Mouse (Mus musculus) olfactory bulb, adult 2 months (tissue): ENCODE measurements at regions not wholly inside any gene's neighbourhood (a gene's known extent, or its start where the extent isn't known, plus 50 kb on each side); places are given as distances from the start of the nearest gene placed in this dataset.
A peak's percentile ranks its signal among the peaks of the same experiment; 100 is the strongest.

Experiments
- CTCF ChIP-seq: fragments of 200-500 bp; IDR thresholded peaks from 2 replicates; pipeline ENCODE4 v1.5.1; 2012; ENCODE audit warnings: low read depth, mild to moderate bottlenecking, low read length, moderate library complexity; ENCODE audit not compliant: insufficient read depth
- POLR2A ChIP-seq: fragments of 200-500 bp; IDR thresholded peaks from 2 replicates; pipeline ENCODE4 v1.6.1; 2012; ENCODE audit warnings: mild to moderate bottlenecking, low read depth, low read length, moderate library complexity; ENCODE audit not compliant: insufficient read depth

DNA sequence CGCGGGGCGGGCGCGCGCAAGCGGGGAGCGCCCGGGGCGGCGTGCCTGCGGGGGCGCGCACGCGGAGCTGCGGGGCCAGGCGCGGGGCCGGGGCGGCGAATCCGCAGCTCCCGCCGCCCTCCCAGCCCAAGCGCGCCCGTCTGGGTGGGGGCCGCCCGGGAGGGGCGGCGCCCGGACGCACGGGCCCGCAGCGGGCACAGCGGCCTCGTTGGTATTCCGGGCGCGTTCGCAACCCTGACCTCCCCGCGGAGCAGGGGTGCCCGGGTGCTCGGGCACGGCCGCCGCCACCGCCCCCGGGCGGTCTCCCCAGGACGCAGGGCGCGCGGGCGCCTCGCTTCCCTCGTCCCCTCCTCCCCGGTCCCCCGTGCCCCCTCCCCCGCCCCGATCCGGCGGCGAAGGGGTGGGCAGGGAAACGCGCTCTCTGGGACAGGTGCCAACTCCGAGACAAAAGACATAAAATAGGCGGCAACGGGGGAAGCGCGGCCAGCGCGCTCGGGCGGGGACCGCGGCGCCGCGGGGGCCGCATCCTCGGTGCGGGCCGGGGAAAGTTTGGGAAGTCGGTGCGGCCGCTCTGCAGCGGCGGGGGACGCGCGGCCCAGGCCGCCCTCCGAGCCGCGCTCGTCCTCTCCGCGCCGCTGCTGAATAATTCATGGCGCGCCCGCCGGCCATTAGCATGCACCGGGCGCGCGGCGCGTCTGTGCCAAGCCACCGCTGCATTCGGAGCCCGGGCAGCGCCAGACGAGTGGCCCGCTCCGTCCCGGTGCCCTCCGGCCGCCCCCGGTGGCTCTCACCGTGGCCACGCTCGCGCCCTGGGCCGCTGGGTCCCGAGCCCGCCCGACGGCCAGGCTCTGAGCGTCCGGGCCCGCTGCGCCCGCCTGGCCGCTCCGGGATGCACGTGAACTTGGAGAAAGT is 63.7 kb upstream of the Ppara start:
- TF ChIP-seq CTCF (no peak), POLR2A (peak; percentile 67; the same call in 1 of the 2 replicates)
